Mouse (Mus musculus) heart, embryonic 10.5 days (tissue): ENCODE results near the gene Bad. TPM values are rescaled to one million over a fixed set of nuclear protein-coding genes. Genes with fewer than 3 reads are reported as not detected.
"Not testable (repeated sequence)": the region's sequence is repeated elsewhere in the genome, so short reads cannot be mapped to it uniquely, and the experiment has no call there.

Experiments
- DNase-seq: peaks from one replicate; pipeline ENCODE4 v3.0.0-alpha.2; 2017; ENCODE audit warnings: low spot score
- H3K27ac ChIP-seq: fragments of 300-500 bp; sonication (generic); 2 replicates; pipeline ENCODE4 v1.5.1; 2016; ENCODE audit warnings: mild to moderate bottlenecking
- H3K27me3 ChIP-seq: fragments of 300-500 bp; sonication (generic); 2 replicates; pipeline ENCODE4 v1.6.1; 2016; ENCODE audit warnings: mild to moderate bottlenecking; ENCODE audit not compliant: poor library complexity, insufficient read depth, severe bottlenecking
- H3K36me3 ChIP-seq: fragments of 300-500 bp; sonication (generic); 2 replicates; pipeline ENCODE4 v1.6.1; 2016; ENCODE audit warnings: mild to moderate bottlenecking, moderate library complexity
- H3K4me1 ChIP-seq: fragments of 300-500 bp; sonication (generic); 2 replicates; pipeline ENCODE4 v1.6.1; 2016; ENCODE audit warnings: mild to moderate bottlenecking
- H3K4me3 ChIP-seq: fragments of 300-500 bp; sonication (generic); 2 replicates; pipeline ENCODE4 v1.5.1; 2016; ENCODE audit warnings: mild to moderate bottlenecking, moderate library complexity
- H3K9me3 ChIP-seq: fragments of 300-500 bp; sonication (generic); 2 replicates; pipeline ENCODE4 v1.6.1; 2016; ENCODE audit warnings: mild to moderate bottlenecking, moderate library complexity
- WGBS: fragments of 180-500 bp; shearing (Covaris S2); methylation state at CpG from one replicate; pipeline ENCODE4 v1.1.7; 2016; 5-methylcytosine and 5-hydroxymethylcytosine counted together
- polyA plus RNA-seq: library from polyadenylated mRNA; unstranded; fragments of >200 nt; fragmentation: Nextera tagmentation; extraction: Ambion mirVana; gene quantifications from 2 replicates; pipeline ENCODE4 v1.2.1, GENCODE M21; 2016

Gene Bad
- polyA plus RNA-seq, 1 experiment from 2014 or later: 61.3 TPM

DNA sequence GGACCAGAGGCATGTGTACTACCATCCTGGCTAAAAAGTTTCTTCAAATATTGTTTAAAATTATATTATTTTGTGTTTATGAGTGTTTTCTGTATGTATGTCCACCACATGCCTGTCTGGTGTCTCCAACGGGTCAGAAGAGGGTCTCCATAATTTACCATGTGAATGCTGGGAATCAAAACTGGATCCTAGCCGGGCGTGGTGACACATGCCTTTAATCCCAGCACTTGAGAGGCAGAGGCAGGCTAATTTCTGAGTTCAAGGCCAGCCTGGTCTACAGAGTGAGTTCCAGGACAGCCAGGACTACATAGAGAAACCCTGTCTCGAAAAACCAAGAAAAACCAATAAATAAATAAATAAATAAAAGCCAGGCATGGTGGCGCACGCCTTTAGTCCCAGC lies 49.5 kb downstream of the Bad start:
- H3K27ac ChIP-seq, DNase-seq, H3K9me3 ChIP-seq, H3K36me3 ChIP-seq, H3K4me3 ChIP-seq, H3K27me3 ChIP-seq: not testable (repeated sequence)
- H3K4me1 ChIP-seq: peaks cover 63% of the 10 kb centered on the region
- 90% methylated on average over 6 of the region's 6 CpGs for WGBS

DNA sequence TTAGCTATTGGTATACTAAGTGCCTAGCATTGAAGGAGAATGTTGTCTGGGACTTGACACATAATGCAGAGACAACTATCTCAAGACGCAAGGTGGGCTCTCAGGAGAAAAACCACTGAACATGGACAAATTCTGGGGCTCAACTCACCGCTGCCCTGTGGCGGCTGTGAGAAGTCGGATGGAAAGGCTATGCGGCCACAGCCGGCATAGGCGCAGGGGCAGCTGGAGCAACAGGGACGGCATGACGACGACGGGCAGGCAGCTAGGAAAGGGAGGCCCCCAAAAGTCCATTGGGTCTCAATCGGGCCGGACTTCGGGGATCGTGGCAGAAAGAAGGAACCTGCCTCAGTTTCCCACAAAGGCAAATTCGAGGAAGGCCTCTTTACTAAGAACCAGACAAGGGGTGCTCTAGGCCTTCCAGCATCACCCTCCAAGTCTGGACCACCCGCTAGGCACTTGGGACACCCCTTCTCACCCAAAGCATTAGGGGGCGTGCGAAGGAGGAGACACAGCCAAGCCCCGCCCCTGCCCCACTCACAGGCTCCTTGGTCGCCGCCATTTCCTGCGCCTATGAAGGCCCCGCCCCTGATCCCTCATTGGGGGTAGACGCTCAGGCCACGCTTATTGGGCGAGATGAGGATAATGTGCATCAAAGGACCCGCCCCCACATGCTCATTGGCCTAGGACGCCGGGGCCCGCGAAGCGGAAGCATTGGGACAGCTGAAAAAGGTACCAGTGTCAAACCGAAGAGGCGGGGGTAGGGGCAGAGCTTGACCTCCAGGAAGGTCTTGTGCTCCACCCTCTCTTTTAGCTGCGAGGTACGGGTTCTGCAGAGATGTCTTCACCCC lies 50.6 kb downstream of the Bad start, which contains the start of gene Dnajc4:
Gene Dnajc4, minus strand, starts transcription at position 562 of the 848 bp plus-strand sequence.
- Histone ChIP-seq H3K4me1 (peaks cover 63% of the 10 kb centered on the region), H3K9me3 (no peaks in the 10 kb centered on the region), H3K27ac (peak within 1 kb of the TSS; percentile 87), H3K36me3 (0 out of 2 replicates have a peak, but pooled peaks cover 5% of the 10 kb centered on the region), H3K27me3 (no peaks in the 10 kb centered on the region), H3K4me3 (peak within 1 kb of the TSS; percentile 70)
- 2% methylated on average over 37 of the region's 37 CpGs for WGBS
- peak; percentile 99 for DNase-seq

DNA sequence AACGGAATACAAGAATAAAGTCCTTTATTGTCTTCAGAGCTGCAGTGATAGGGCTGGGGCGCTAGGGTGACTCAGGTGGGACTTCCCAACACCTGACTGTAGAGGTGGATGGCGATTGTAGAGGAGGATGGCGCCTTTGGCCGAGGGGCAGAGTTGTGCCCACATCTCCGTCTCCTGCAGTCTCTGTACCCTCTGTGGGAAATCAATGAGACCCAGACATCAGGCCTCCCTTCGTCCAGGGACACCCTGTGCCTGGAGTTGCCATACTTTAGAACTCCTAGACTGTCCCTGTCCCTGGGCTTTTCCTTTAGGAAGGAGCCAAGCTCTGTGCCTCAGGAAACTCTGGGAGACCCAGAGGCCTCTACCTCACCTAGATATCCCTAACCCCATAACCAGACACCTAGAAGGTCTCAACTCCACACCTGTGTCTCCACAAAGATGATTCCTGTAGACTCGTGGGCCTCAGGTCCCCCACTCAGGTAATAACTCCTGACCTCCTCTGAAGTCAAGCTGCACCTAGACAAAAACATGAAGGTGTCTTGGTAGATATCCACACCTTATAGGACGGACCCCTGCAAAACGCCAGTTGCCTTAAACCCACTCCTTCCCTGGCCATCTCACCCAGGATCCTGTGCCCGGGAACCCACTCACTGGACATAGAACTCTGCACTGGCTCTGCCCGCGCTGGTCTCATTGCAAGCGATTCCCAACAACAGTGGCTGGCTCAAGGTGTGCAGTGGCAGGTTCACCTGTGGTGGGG lies 51.5 kb downstream of the Bad start:
- DNase-seq: no peak
- WGBS: 61% methylated on average over 14 of the region's 14 CpGs
- Histone ChIP-seq H3K36me3 (peaks cover 9% of the 10 kb centered on the region), H3K4me1 (peaks cover 61% of the 10 kb centered on the region), H3K27ac (peak overlapping the region; percentile 87), H3K4me3 (peak overlapping the region; percentile 70), H3K27me3 (no peaks in the 10 kb centered on the region), H3K9me3 (no peaks in the 10 kb centered on the region)

DNA sequence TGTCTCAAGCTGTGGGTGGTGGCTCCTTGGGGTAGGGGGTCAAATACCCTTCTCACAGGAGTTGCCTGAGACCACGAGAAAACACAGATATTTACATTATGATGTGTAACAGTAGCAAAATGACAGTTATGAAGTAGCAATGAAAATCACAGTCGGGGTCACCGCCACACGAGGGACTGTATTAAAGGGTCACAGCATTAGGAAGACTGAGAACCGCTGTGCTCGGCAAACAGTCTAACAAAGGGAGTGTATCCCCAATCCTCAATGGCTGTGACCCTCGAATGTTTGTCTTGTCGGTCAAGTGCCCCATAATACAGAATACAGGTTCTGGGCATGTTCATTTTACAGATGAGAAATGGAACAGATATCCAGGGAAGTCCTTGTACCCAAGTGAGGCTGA lies 52.3 kb downstream of the Bad start:
- WGBS: 88% methylated on average over 8 of the region's 8 CpGs
- DNase-seq: no peak

DNA sequence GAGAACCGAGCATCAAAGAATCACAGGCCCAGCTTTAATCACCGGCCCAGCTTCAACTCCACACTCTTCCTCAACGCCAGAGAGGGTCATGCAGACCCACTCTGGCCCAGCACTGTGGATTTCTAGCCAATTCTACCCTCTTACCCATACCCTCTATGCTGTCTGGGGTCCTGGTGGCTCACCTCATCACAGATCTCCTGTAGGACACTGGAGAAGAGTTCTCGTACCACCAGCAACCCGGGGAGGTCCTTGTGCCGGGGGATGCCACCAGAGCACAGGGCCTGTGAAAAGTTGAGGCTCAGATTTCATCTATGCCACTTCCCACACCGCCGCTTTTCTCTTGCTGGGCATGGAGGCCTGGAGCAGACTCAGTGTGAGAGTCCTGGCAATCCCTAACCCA lies 52.8 kb downstream of the Bad start:
- DNase-seq: no peak
- peaks cover 19% of the 10 kb centered on the region for H3K36me3 ChIP-seq
- WGBS: 86% methylated on average over 8 of the region's 8 CpGs
- H3K27ac ChIP-seq: 0 out of 2 replicates have a peak overlapping the region, but pooled peaks have one; percentile 89
- peak overlapping the region; percentile 73 for H3K4me3 ChIP-seq
- no peaks in the 10 kb centered on the region for H3K9me3 ChIP-seq
- peaks cover 58% of the 10 kb centered on the region for H3K4me1 ChIP-seq
- no peaks in the 10 kb centered on the region for H3K27me3 ChIP-seq

More for the DNA sequence above, 52.3 kb downstream of the Bad start:
- H3K36me3 ChIP-seq: peaks cover 18% of the 10 kb centered on the region
- no peaks in the 10 kb centered on the region for H3K9me3 ChIP-seq
- no peak overlapping the region for H3K27ac ChIP-seq
- no peak overlapping the region for H3K4me3 ChIP-seq
- peaks cover 58% of the 10 kb centered on the region for H3K4me1 ChIP-seq
- H3K27me3 ChIP-seq: no peaks in the 10 kb centered on the region

DNA sequence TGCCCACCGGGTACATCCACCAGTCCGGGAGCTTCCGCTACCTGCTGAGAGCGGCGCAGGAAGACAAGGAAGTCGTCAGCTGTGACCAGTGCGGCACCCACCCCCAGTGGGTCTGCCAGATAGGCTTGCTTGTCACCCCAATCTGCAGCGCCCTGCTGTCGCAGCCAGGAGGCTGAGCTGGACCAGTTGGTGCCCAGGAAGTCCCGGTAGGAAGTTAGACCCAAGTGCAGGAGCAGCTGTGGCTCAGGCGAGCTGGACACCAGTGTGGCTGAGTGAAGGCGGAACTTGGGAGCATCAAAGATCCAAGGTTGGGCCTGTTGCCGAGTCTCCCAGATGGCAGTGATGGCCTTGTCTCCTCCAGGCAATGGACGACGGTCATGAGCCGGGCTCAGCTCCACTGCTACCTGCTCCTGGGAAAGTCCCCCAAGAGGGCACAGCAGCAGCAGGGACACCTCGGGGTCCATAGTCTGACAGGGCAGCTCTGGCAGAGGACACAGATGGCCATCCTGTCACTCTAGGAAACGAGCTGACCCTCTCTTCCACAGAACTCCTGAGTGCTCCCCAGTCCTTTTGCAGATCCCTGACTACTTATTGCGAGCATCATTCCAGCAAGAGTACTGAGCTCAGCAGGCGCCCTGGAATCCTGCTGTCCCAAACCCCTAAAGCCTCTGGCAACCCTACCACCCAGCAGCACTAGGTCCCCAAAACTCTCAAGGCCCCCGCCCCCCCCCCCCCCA lies 53.8 kb downstream of the Bad start:
- H3K27ac ChIP-seq: peak overlapping the region; percentile 89
- peak overlapping the region; percentile 73 for H3K4me3 ChIP-seq

DNA sequence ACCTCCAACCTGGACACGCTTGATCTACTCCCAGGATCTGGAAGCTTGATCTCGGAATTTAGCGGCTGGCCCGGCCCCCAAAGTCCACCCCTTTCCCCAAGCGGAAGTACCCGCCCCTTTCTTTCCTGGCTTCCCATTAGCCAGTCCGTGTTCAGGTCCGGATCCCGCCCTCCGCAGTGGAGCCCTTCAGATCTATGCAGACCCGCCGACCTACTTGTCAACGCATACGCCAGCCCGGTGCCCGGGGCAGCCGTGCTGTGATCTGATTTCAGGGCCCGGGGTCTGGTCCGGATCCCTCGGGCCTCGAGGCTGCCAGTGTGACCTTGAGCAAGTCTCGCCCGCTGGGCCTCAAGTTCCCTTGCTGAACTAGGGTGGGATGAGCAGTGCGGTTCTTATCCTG lies 54.3 kb downstream of the Bad start, which contains the start of the genes Nudt22 and Trpt1:
Gene Nudt22, minus strand, starts transcription at position 112 of the 400 bp plus-strand sequence.
Gene Trpt1, plus strand, starts transcription at position 126 of the 400 bp plus-strand sequence.
- Histone ChIP-seq H3K4me3 (peak within 1 kb of the TSS; percentile 73), H3K9me3 (no peaks in the 10 kb centered on the region), H3K27ac (peak within 1 kb of the TSS; percentile 89), H3K4me1 (peaks cover 58% of the 10 kb centered on the region), H3K36me3 (peaks cover 29% of the 10 kb centered on the region), H3K27me3 (no peaks in the 10 kb centered on the region)
- under 1% methylated on average over 24 of the region's 24 CpGs for WGBS
- DNase-seq: peak; percentile 96

More for the DNA sequence above, 53.8 kb downstream of the Bad start:
- Histone ChIP-seq H3K9me3 (no peaks in the 10 kb centered on the region), H3K36me3 (peaks cover 27% of the 10 kb centered on the region), H3K4me1 (peaks cover 58% of the 10 kb centered on the region), H3K27me3 (no peaks in the 10 kb centered on the region)
- 51% methylated on average over 20 of the region's 21 CpGs for WGBS
- DNase-seq: no peak

DNA sequence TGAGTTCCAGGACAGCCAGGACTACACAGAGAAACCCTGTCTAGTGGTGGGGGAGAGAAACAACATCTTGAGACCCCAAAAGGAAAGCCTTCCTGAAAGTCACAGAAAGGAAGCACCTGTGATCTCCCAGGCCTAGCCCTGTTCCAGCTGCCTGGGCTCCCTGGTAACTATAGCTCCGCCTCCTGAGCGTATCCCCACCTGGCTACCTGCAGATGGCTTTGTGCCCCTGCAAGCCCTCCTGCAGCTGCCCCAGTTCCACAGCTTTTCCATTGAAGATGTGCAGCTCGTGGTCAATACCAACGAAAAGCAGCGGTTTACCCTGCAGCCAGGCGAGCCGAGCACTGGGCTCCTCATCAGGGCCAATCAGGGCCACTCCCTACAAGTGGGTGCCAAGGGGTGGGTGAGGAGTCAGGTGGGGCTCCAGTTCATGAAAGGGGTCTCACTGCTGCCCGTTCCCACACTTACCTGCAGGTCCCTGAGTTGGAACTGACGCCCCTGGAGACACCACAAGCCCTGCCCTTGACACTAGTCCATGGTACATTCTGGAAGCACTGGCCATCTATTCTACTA lies 56.1 kb downstream of the Bad start:
- no peak overlapping the region for H3K27ac ChIP-seq
- H3K4me1 ChIP-seq: peaks cover 46% of the 10 kb centered on the region
- H3K27me3 ChIP-seq: no peaks in the 10 kb centered on the region
- H3K36me3 ChIP-seq: peaks cover 34% of the 10 kb centered on the region
- DNase-seq: no peak
- no peaks in the 10 kb centered on the region for H3K9me3 ChIP-seq
- WGBS: 75% methylated on average over 9 of the region's 9 CpGs
- no peak overlapping the region for H3K4me3 ChIP-seq

DNA sequence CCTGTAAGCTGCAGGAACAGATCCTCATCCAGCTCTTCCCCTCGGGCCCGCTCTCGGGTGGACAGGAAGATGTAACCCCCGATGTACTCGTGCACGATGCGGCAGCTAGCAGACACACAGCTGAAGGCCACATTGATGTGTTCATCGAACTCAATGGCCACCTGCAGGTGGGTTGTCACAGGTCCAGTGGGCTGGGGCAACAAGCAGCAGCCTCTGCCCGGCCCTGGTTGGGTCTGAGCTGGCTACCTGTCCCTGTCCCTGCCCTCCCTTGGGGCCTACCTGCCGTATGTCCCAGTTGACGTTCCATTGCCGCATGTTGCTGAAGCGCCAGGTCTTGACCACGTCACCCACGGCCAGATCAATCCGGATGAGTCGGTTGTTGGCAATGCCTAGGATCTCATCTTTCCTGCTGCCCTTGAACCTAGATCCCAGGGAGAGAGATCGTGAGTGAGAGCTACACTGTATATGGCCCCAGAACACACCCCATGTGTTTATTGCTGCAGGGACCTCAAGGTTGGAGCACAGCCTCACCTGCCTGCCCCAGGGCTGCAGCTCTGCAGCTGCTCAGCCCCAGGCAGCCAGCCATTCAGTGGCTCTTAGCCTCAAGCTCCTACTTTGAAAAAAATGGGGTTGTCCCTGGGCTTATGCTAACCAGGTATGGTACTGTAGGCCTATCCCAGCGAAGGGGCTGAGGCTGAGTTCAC lies 57.9 kb downstream of the Bad start:
- Histone ChIP-seq H3K4me1 (peaks cover 33% of the 10 kb centered on the region), H3K27me3 (no peaks in the 10 kb centered on the region), H3K9me3 (no peaks in the 10 kb centered on the region), H3K4me3 (no peak overlapping the region), H3K36me3 (peaks cover 34% of the 10 kb centered on the region), H3K27ac (no peak overlapping the region)
- WGBS: 93% methylated on average over 19 of the region's 19 CpGs
- no peak for DNase-seq
